Mouse (Mus musculus) intestine, embryonic 16.5 days (tissue): ENCODE data around the gene Olfr523. TPM values are rescaled to one million over a fixed set of nuclear protein-coding genes. Genes with fewer than 3 reads are reported as not detected.

Experiments
- ATAC-seq: fragments of 200-750 bp; cut with Nextera tagmentation; 2 replicates; pipeline ENCODE4 v1.8.0; 2017; ENCODE audit warnings: moderate TSS enrichment, moderate library complexity
- H3K27ac ChIP-seq: fragments of 300-500 bp; sonication (generic); 2 replicates; pipeline ENCODE4 v1.5.1; 2014; ENCODE audit warnings: mild to moderate bottlenecking, low read length
- H3K27me3 ChIP-seq: fragments of 300-500 bp; sonication (generic); replicated peaks from 2 replicates; pipeline ENCODE4 v1.6.1; 2014; ENCODE audit warnings: low read length, control low read depth, mixed read lengths; ENCODE audit not compliant: control insufficient read depth, insufficient read depth
- H3K36me3 ChIP-seq: fragments of 300-500 bp; sonication (generic); 2 replicates; pipeline ENCODE4 v1.6.1; 2014; ENCODE audit warnings: low read length, control low read depth; ENCODE audit not compliant: control insufficient read depth, insufficient read depth
- H3K4me1 ChIP-seq: fragments of 300-500 bp; sonication (generic); 2 replicates; pipeline ENCODE4 v1.6.1; 2014; ENCODE audit warnings: low read length, control low read depth, mixed read lengths; ENCODE audit not compliant: control insufficient read depth, insufficient read depth
- H3K4me2 ChIP-seq: fragments of 300-500 bp; sonication (generic); 2 replicates; pipeline ENCODE4 v1.6.1; 2014; ENCODE audit warnings: low read depth, low read length, control low read depth
- H3K4me3 ChIP-seq: fragments of 300-500 bp; sonication (generic); 2 replicates; pipeline ENCODE4 v1.5.1; 2014; ENCODE audit warnings: mild to moderate bottlenecking, low read length
- H3K9ac ChIP-seq: fragments of 300-500 bp; sonication (generic); 2 replicates; pipeline ENCODE4 v1.6.1; 2014; ENCODE audit warnings: low read depth, low read length
- H3K9me3 ChIP-seq: fragments of 300-500 bp; sonication (generic); 2 replicates; pipeline ENCODE4 v1.6.1; 2016; ENCODE audit warnings: low read length, control low read depth; ENCODE audit not compliant: control insufficient read depth
- WGBS: fragments of 180-500 bp; shearing (Covaris S2); extraction: QIAGEN DNeasy Blood & Tissue Kit; methylation state at CpG from one replicate; pipeline ENCODE4 v1.1.7; 2014; 5-methylcytosine and 5-hydroxymethylcytosine counted together
- polyA plus RNA-seq: library from polyadenylated mRNA; unstranded; fragments of >200 nt; fragmentation: Nextera tagmentation; extraction: Ambion mirVana; gene quantifications from 2 replicates; pipeline ENCODE4 v1.2.1, GENCODE M21; 2015

Gene Olfr523
- polyA plus RNA-seq, 1 experiment from 2014 or later: not detected

GRCm38 (mm10) chr7:140213841-140214240 is 40.8 kb downstream of the Olfr523 start:
- Histone ChIP-seq H3K9ac (no peak overlapping the region), H3K4me3 (no peak overlapping the region), H3K27me3 (no peaks in the 10 kb centered on the region), H3K36me3 (no peaks in the 10 kb centered on the region), H3K27ac (no peak overlapping the region), H3K4me1 (no peaks in the 10 kb centered on the region), H3K4me2 (no peak overlapping the region), H3K9me3 (no peaks in the 10 kb centered on the region)
- WGBS: 81% methylated on average over 5 of the region's 5 CpGs
- no peak for ATAC-seq

- H3K9ac ChIP-seq: no peak within 1 kb of the TSS
- H3K4me1 ChIP-seq: no peaks in the 10 kb centered on the region
- H3K4me3 ChIP-seq: no peak within 1 kb of the TSS
- no peak within 1 kb of the TSS for H3K4me2 ChIP-seq
- no peak for ATAC-seq
- H3K36me3 ChIP-seq: no peaks in the 10 kb centered on the region
- H3K9me3 ChIP-seq: no peaks in the 10 kb centered on the region
- no peak within 1 kb of the TSS for H3K27ac ChIP-seq
- WGBS: 89% methylated on average over 2 of the region's 2 CpGs
- H3K27me3 ChIP-seq: no peaks in the 10 kb centered on the region
Observed at GRCm38 (mm10) chr7:140217967-140218366, 45.0 kb downstream of the Olfr523 start, which contains the start of gene Cd163l1. Cd163l1 (plus strand) TSS chr7:140218267.

GRCm38 (mm10) chr7:140219268-140219667 is 46.3 kb downstream of the Olfr523 start:
- Histone ChIP-seq H3K9ac (no peak overlapping the region), H3K4me2 (no peak overlapping the region), H3K36me3 (no peaks in the 10 kb centered on the region), H3K9me3 (no peaks in the 10 kb centered on the region), H3K27me3 (no peaks in the 10 kb centered on the region), H3K27ac (no peak overlapping the region), H3K4me3 (no peak overlapping the region), H3K4me1 (no peaks in the 10 kb centered on the region)
- WGBS: 8% methylated on average over 1 of the region's 1 CpGs
- no peak for ATAC-seq

GRCm38 (mm10) chr7:140220375-140220774 is 47.4 kb downstream of the Olfr523 start:
- H3K4me1 ChIP-seq: no peaks in the 10 kb centered on the region
- no peaks in the 10 kb centered on the region for H3K9me3 ChIP-seq
- H3K27ac ChIP-seq: no peak overlapping the region
- H3K4me3 ChIP-seq: no peak overlapping the region
- H3K27me3 ChIP-seq: no peaks in the 10 kb centered on the region
- H3K9ac ChIP-seq: no peak overlapping the region
- WGBS: 88% methylated on average over 4 of the region's 4 CpGs
- no peak for ATAC-seq
- H3K4me2 ChIP-seq: no peak overlapping the region
- no peaks in the 10 kb centered on the region for H3K36me3 ChIP-seq

- 81% methylated on average over 13 of the region's 13 CpGs for WGBS
- no peaks in the 10 kb centered on the region for H3K4me1 ChIP-seq
- no peaks in the 10 kb centered on the region for H3K27me3 ChIP-seq
- no peaks in the 10 kb centered on the region for H3K9me3 ChIP-seq
- H3K4me3 ChIP-seq: no peak overlapping the region
- no peak for ATAC-seq
- H3K36me3 ChIP-seq: no peaks in the 10 kb centered on the region
- H3K27ac ChIP-seq: no peak overlapping the region
- H3K4me2 ChIP-seq: no peak overlapping the region
- no peak overlapping the region for H3K9ac ChIP-seq
Observed at GRCm38 (mm10) chr7:140224209-140224608, 51.2 kb downstream of the Olfr523 start.

Other genes with a start within 250 kb of the Olfr523 start
- gene Utf1, start 229.4 kb upstream of the Olfr523 start, polyA plus RNA-seq: not detected in 2 replicates
- gene 6430531B16Rik, start 194.5 kb upstream of the Olfr523 start, polyA plus RNA-seq: 0.13 TPM in 1 of 2 replicates, not detected in the other
- 1.0 and 1.2 TPM in 2 replicates for gene Adam8, start 180.7 kb upstream of the Olfr523 start, polyA plus RNA-seq
- gene Zfp511, start 136.8 kb upstream of the Olfr523 start, polyA plus RNA-seq: 31.7 and 32.8 TPM in 2 replicates
- gene Tubgcp2, start 136.5 kb upstream of the Olfr523 start, polyA plus RNA-seq: 34.3 and 35.3 TPM in 2 replicates
- not detected in 2 replicates for gene Msx3, start 124.1 kb upstream of the Olfr523 start, polyA plus RNA-seq
- 3.0 and 3.1 TPM in 2 replicates for gene Caly, start 90.7 kb upstream of the Olfr523 start, polyA plus RNA-seq
- gene Prap1, start 79.8 kb upstream of the Olfr523 start, polyA plus RNA-seq: 902 and 1,035 TPM in 2 replicates
- gene Fuom, start 70.8 kb upstream of the Olfr523 start, polyA plus RNA-seq: 68.2 and 70.7 TPM in 2 replicates
- 38.6 and 41.0 TPM in 2 replicates for gene Paox, start 57.4 kb upstream of the Olfr523 start, polyA plus RNA-seq
- gene Echs1, start 56.7 kb upstream of the Olfr523 start, polyA plus RNA-seq: 216 and 217 TPM in 2 replicates
- 31.1 and 33.3 TPM in 2 replicates for gene Mtg1, start 35.7 kb upstream of the Olfr523 start, polyA plus RNA-seq
- gene Sprn, start 18.3 kb upstream of the Olfr523 start, polyA plus RNA-seq: 0.89 and 1.4 TPM in 2 replicates
- not detected in 2 replicates for gene Olfr522, start 8.5 kb upstream of the Olfr523 start, polyA plus RNA-seq
- gene Olfr524, start 32.7 kb downstream of the Olfr523 start, polyA plus RNA-seq: not detected in 2 replicates
- gene Cd163l1, start 45.0 kb downstream of the Olfr523 start, polyA plus RNA-seq: 0.21 and 0.37 TPM in 2 replicates
- gene 5830411N06Rik, start 74.1 kb downstream of the Olfr523 start, polyA plus RNA-seq: not detected in 2 replicates
- not detected in 2 replicates for gene Olfr525, start 147.6 kb downstream of the Olfr523 start, polyA plus RNA-seq
- not detected in 2 replicates for gene Olfr527, start 160.8 kb downstream of the Olfr523 start, polyA plus RNA-seq
- not detected in 2 replicates for gene Olfr60, start 188.5 kb downstream of the Olfr523 start, polyA plus RNA-seq
- gene Olfr530, start 203.1 kb downstream of the Olfr523 start, polyA plus RNA-seq: not detected in 2 replicates
- gene Olfr531, start 229.7 kb downstream of the Olfr523 start, polyA plus RNA-seq: not detected in 2 replicates
- not detected in 2 replicates for gene Olfr532, start 248.4 kb downstream of the Olfr523 start, polyA plus RNA-seq